Mouse (Mus musculus): ENCODE measurements at regions not wholly inside any gene's neighbourhood (a gene's known extent, or its start where the extent isn't known, plus 50 kb on each side); places are given as distances from the start of the nearest gene placed in this dataset.

DNA sequence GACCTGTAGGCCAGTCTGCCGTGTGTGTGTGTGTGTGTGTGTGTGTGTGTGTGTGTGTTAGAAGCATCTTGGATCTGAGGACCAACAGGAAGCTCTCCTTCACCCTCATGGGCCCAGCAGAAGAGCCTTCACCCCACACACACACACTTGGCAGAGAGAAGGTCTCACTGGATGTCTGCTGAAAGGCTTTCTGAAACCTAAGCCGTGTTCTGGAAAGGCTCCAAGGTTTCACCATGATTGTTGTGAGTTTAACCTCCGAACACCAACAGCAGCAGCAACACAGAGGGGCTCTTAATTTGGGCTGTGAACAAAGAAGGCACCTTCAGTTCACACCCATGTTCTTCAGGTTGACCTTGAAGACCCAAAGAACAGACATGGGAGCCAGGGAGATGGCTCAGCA is 124.9 kb upstream of the Dynlrb2 start:
- DNase-seq (ENCODE audit: low read depth): no peak

DNA sequence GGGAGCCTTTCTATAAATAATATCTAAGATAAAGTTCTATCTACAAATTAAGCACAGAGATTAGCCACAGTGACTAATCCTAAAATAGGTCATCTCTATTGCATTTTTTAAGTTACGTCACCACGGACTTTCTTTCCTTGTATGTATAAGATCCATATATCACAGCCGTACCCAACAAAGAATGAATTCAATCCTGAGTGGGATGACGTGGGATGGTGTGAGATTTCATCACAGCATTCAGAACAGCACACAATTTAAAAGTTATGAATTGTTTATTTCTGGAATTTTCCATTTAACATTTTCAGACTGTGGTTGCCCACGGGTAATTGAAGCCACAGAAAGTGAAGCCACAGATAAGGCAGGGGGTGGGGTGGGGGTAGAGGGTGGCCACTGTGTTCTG is 129.0 kb upstream of the Dynlrb2 start:
- no peak for DNase-seq (ENCODE audit: low read depth)

GRCm38 (mm10) chr8:116373063-116373462 is 131.7 kb upstream of the Dynlrb2 start:
- no peak for DNase-seq (ENCODE audit: low read depth)

- DNase-seq (ENCODE audit: low read depth): no peak
Measured at GRCm38 (mm10) chr8:116372574-116372973, 132.2 kb upstream of the Dynlrb2 start.

DNA sequence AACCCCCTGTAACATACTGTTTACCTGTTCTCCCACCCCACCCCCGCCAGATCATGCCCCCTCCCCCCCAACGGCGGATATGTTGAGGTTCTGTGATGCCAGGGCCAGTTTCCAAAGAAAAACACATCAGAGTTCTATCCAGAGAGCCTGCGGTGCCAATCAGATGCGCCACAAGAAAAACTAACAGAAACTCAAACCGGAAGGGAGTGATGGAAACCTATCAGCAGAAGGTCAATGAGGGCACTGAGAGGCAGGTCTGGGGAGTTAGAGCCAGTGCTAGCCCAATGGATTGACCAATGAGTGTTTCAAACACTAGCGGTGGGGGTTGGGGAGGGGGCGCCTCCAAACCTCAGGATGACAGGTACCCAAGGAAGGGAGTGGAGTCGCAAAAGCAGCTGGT is 132.7 kb upstream of the Dynlrb2 start:
- DNase-seq (ENCODE audit: low read depth): no peak

DNA sequence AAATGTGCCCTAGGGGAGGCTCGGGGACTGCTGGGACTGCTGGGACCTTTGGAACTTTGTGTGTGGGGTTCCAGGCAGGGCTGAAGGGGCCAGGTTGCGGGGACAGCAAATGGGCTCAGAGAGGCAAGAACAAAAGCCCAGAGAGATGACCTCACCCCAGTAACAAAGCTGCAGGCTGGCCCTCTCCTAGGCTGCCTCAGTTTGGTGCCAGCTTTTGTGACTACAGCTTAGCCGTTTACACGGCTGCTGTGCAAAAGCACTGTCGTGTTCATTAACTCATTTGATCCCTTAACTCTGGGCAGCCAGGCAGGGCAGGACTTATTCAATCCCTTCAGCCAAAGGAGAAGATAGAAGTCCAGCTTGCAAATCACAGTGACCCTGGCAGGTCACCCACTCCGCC is 137.3 kb upstream of the Dynlrb2 start:
- no peak for DNase-seq (ENCODE audit: low read depth)

GRCm38 (mm10) chr8:116366706-116367105 is 138.1 kb upstream of the Dynlrb2 start:
- no peak for DNase-seq (ENCODE audit: low read depth)

DNA sequence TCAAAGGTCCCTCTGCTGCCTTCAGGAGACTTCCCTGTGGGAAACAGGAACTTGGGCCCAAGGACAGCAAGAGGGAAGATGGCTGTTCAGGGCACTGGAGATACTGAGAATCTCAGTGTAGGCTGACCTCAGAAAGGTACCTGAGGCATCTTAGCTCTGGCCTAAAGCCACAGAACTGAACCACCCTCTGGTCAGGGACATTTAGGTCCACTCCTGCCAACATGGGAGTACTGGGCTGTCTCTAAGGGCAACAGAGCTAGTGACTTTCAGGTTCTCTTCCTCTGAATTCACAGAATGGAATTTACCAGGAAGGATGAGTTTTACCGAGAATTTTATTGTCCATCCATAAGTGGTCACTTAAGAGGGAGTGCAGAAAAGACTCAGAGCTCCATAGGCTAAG is 140.0 kb upstream of the Dynlrb2 start:
- no peak for DNase-seq (ENCODE audit: low read depth)

GRCm38 (mm10) chr8:116364172-116364571 is 140.6 kb upstream of the Dynlrb2 start:
- DNase-seq (ENCODE audit: low read depth): no peak

- no peak for DNase-seq (ENCODE audit: low read depth)
Measured at GRCm38 (mm10) chr8:116362351-116362750, 142.4 kb upstream of the Dynlrb2 start.

GRCm38 (mm10) chr8:116359761-116360160 is 145.0 kb upstream of the Dynlrb2 start:
- no peak for DNase-seq (ENCODE audit: low read depth)

DNA sequence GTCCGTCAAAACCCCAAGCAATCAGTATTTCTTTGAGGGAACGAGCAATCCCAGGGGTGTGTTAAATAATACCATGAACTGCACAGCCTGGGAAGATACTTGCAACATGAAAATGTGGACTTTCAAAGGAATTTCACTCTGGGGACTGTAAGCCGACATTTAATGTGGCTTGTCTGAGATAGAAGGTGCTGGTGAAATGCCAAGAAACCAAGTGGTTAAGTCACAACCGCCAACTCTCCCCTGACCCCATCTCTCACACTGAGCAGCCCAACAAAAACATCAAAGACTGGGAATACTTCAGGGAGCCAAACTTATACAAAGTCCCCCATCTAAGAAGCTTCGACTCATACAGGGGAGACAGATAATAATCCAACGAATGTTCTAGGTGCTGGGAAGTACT is 150.0 kb upstream of the Dynlrb2 start:
- no peak for DNase-seq (ENCODE audit: low read depth)

DNA sequence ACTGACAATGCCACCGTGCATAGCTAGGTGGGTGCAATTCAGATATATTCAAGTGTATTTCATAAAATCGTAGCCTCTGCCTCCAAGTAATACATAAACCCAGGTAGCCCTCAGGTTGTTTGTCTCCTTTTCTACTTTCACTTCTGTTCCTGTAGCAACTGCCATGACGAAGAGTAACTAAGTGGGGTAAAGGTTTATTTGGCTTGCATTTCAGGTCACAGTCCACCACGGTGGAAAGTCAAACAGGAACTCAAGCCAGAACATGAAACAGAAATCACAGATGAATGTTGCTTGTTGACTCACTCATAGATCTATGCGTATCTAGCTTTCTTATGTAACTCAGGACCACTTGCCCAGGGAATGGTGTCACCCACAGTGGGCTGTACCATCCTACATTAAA is 150.9 kb upstream of the Dynlrb2 start:
- no peak for DNase-seq (ENCODE audit: low read depth)

- DNase-seq (ENCODE audit: low read depth): no peak
Measured at GRCm38 (mm10) chr8:116352635-116353034, 152.1 kb upstream of the Dynlrb2 start.

DNA sequence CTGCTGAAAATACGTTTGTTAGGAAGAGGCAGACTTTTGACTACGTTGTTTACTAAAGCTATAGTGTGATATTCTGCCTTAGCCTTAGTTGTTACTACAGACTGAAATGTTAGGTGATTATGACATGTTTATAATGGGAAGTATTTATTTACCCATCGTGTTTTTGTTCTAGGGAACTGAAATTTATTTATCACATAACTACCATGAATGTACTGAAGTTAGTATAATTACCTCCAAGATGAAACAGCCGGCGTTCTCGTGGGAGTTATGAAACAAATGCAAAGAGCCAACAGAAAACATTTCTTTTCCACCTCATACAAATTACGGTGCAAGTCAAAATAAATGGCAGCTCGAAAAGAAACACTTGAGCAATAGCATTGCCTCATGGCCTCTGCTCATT is 155.8 kb upstream of the Dynlrb2 start:
- DNase-seq (ENCODE audit: low read depth): no peak

DNA sequence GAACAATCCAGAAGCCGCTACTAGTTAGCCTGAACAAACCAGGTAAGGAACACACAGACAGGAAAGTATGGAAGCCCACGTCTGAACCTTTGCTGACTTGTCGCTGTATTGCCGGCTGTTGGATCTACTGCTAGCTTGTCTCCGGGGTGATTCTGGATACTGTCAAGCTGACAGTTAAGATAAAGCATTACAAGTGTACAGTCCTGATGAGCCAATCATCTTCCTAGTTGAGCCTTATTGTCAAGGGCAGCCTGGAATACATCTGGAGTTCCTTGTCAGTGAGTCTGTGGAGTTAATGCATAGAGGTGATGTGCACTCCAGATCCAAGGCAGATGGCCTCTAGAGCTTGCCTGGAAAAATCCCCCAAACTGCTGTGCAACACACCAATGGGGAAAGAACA is 157.8 kb upstream of the Dynlrb2 start:
- DNase-seq (ENCODE audit: low read depth): no peak

DNA sequence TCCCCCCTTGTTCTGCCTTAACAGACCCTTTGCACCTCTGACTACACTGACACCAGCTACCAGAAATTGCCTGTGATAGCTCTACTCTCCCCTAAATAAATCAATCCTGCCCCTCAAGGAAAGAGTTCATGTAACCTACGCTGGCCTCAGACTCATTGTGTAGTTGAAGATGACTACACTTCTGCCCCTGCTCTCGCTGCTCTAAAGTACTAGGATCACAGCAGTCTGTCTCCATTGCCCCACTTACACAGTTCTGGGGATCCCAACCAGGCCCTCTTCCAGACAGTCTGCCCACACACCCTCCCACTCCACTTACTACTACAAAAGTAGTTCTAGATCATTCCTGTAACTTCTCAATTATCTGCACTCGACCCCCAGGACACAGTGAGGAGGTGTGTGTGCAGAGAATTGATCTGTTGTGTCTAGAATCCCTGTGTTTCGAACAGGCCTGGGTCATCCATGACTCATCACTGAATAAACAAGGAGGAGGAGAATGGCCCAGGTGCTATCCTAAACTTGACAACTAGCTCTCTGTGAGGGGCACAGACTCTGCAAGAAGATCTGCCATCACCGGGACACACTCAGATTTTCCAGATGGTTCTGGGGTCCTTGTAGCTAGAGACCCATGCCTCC is 160.1 kb upstream of the Dynlrb2 start:
- DNase-seq (ENCODE audit: low read depth): no peak

GRCm38 (mm10) chr8:116343534-116343933 is 161.2 kb upstream of the Dynlrb2 start:
- DNase-seq (ENCODE audit: low read depth): no peak

GRCm38 (mm10) chr8:116334772-116335171 is 170.0 kb upstream of the Dynlrb2 start:
- DNase-seq (ENCODE audit: low read depth): no peak

DNA sequence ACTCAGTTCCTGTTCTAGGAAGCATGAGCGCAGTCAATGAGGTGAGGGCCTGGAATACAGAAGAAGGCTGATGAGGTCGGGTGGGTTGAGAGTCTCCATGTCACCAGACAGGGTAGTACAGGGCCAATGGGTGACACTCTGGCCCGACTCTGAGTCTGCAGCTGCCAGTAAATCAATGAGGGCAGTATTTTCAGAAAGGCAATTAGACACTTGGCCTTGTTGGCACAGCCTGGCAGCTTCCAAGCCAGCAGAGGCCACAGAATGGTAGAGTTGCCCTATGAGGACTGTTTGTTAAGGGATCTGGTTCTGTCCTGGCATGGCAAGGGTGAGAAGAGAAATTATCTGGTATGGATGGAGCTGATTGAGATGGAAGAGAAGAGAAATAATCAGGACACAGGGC is 170.7 kb upstream of the Dynlrb2 start:
- no peak for DNase-seq (ENCODE audit: low read depth)

DNA sequence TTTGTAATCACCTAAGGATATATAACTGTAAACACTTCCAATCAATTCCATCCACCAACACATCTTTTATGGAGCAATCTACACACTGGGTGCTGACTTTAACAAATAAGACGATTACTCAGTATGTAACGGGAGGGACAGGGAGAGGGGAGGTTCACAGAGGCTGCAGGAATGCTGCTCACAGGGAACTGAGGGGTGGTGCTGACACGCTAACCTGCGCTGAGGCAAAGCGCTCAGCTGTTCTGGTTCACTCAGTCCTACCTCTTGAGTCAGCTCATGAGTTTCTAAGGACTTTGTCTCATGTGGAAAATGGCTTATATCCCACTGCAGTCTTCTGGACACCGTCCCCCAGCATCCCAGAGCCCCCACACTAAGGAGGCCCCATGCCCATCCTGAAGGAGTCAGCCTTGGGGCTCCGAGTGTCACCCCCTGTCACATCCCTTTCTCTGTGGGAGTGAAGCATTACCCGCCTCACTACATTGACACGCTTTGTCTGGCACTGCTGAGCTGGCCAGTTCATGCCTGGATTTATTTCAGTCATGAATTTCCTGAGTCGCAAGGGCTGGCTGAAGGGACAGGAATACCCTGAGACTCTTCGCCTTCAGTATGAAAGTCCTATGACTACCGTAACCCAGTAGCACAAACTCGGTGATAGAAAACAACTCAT is 184.6 kb upstream of the Dynlrb2 start:
- no peak for DNase-seq (ENCODE audit: low read depth)

DNA sequence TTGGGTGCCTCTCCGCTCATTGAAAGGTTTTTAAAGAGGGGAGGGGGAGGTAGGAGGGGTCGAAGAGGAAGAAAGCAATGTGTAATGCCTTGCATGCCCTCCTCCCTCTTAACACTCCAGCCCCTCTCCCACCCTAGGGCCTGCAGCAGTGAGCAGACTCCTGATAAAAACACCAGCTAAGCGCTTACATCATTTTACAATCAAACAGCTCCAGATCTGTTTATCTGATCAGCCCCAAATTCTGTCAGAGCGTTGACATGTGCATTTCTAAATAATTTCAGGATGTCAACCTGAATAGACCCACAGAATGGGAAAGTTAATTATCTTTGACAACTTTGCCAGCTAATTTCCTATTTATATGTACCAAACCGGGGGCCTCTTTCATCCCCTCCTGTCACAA is 189.4 kb upstream of the Dynlrb2 start:
- DNase-seq (ENCODE audit: low read depth): no peak

- DNase-seq (ENCODE audit: low read depth): no peak
Measured at GRCm38 (mm10) chr8:116314429-116315092, 190.2 kb upstream of the Dynlrb2 start.

DNA sequence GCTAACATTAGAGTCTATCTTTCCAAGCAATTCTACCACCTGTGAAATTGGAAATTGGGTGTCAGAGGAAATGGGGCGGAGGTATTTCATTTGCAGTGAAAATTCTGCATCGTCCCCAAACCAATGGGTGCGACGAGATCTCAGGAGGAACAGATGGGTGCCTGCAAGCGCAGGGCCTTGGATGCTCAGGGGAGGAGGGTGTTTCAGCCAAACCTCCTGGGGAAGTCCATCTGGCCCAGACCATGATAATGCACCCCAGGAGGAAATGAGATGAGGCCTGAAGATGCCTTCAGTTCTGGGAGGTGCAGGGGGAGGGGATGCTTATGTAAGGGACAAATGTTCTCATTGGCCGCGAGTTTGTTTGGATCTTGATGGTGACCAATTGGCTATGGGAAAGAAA is 205.9 kb upstream of the Dynlrb2 start:
- DNase-seq (ENCODE audit: low read depth): no peak

All from 416B (cell line).